Mouse (Mus musculus) MEL (cell line): ENCODE measurements around the gene Zfp414. TPM values are rescaled to one million over a fixed set of nuclear protein-coding genes. Genes with fewer than 3 reads are reported as not detected.

Experiments used
- DNase-seq: peaks from one replicate; pipeline ENCODE4 v3.0.0; 2011; ENCODE audit warnings: low read depth, low spot score
- H3K27ac ChIP-seq: 2 replicates; pipeline ENCODE4 v1.5.1; 2012; ENCODE audit warnings: low read depth, mild to moderate bottlenecking, control low read depth, low read length, moderate library complexity; ENCODE audit not compliant: control insufficient read depth
- H3K27me3 ChIP-seq, 2 experiments: fragments of 150-350 bp in 1 of 2; sonication (generic) in 1 of 2; 2 replicates each; pipeline ENCODE4 v1.6.1; 2012; ENCODE audit warnings: low read length in 2 of 2, mild to moderate bottlenecking in 2 of 2, improper control_type of control experiment in 1 of 2, moderate library complexity in 1 of 2; ENCODE audit not compliant: insufficient read depth in 2 of 2, control insufficient read depth in 1 of 2
- H3K36me3 ChIP-seq, 2 experiments: 2 replicates each; pipeline ENCODE4 v1.6.1; 2012 to 2014; ENCODE audit warnings: low read length in 2 of 2, improper control_type of control experiment in 1 of 2, inconsistent platforms in 1 of 2, mild to moderate bottlenecking in 1 of 2; ENCODE audit not compliant: insufficient read depth in 2 of 2, control insufficient read depth in 1 of 2
- H3K4me1 ChIP-seq, 2 experiments: fragments of 150-350 bp in 1 of 2; sonication (generic) in 1 of 2; 2 replicates each; pipeline ENCODE4 v1.6.1; 2012; ENCODE audit warnings: low read length in 2 of 2, improper control_type of control experiment in 1 of 2, mild to moderate bottlenecking in 1 of 2; ENCODE audit not compliant: insufficient read depth in 2 of 2, control insufficient read depth in 1 of 2
- H3K4me3 ChIP-seq, 2 experiments: fragments of 150-350 bp in 1 of 2; sonication (generic) in 1 of 2; 2 replicates each; pipeline ENCODE4 v1.5.1; 2012; ENCODE audit warnings: low read depth in 2 of 2, low read length in 2 of 2, mild to moderate bottlenecking in 2 of 2, moderate library complexity in 2 of 2, control low read depth in 1 of 2, improper control_type of control experiment in 1 of 2; ENCODE audit not compliant: control insufficient read depth in 1 of 2, insufficient read depth in 1 of 2
- H3K79me2 ChIP-seq: 2 replicates; pipeline ENCODE4 v1.6.1; 2012; ENCODE audit warnings: mild to moderate bottlenecking, low read length, moderate library complexity; ENCODE audit not compliant: control insufficient read depth, poor library complexity, insufficient read depth
- H3K9ac ChIP-seq: 2 replicates; pipeline ENCODE4 v1.6.1; 2012; ENCODE audit warnings: low read depth, mild to moderate bottlenecking, control low read depth, low read length, moderate library complexity; ENCODE audit not compliant: control insufficient read depth, poor library complexity, severe bottlenecking
- H3K9me3 ChIP-seq: fragments of 150-350 bp; sonication (generic); replicated peaks from 2 replicates; pipeline ENCODE4 v1.6.1; 2012; ENCODE audit warnings: mild to moderate bottlenecking, low read length, improper control_type of control experiment, moderate library complexity; ENCODE audit not compliant: insufficient read depth
- CHD1 ChIP-seq: IDR thresholded peaks from 2 replicates; pipeline ENCODE4 v1.6.1; 2012; ENCODE audit warnings: low read depth, mild to moderate bottlenecking, inconsistent platforms, low read length, improper control_type of control experiment
- CHD2 ChIP-seq: IDR thresholded peaks from 2 replicates; pipeline ENCODE4 v1.6.1; 2011; ENCODE audit warnings: low read length, improper control_type of control experiment
- E2F4 ChIP-seq: IDR thresholded peaks from 2 replicates; pipeline ENCODE4 v1.6.1; 2011; ENCODE audit warnings: low read depth, low read length, improper control_type of control experiment, borderline replicate concordance
- ELF1 ChIP-seq: IDR thresholded peaks from 2 replicates; pipeline ENCODE4 v1.6.1; 2014; ENCODE audit warnings: low read depth, mild to moderate bottlenecking, inconsistent platforms, low read length, improper control_type of control experiment, moderate library complexity
- GATA1 ChIP-seq: IDR thresholded peaks from 2 replicates; pipeline ENCODE4 v1.6.1; 2011; ENCODE audit warnings: low read depth, low read length, improper control_type of control experiment
- MAX ChIP-seq: IDR thresholded peaks from 2 replicates; pipeline ENCODE4 v1.6.1; 2011; ENCODE audit warnings: low read length, improper control_type of control experiment
- MEF2A ChIP-seq: IDR thresholded peaks from 2 replicates; pipeline ENCODE4 v1.6.1; 2014; ENCODE audit warnings: low read depth, mild to moderate bottlenecking, inconsistent platforms, low read length, improper control_type of control experiment; ENCODE audit not compliant: poor library complexity, insufficient replicate concordance, severe bottlenecking; ENCODE audit errors: extremely low read depth
- MXI1 ChIP-seq: IDR thresholded peaks from 2 replicates; pipeline ENCODE4 v1.6.1; 2011; ENCODE audit warnings: mild to moderate bottlenecking, low read depth, low read length, improper control_type of control experiment
- MYB ChIP-seq: IDR thresholded peaks from 2 replicates; pipeline ENCODE4 v1.6.1; 2011; ENCODE audit warnings: mild to moderate bottlenecking, low read depth, low read length, improper control_type of control experiment
- MYC ChIP-seq: IDR thresholded peaks from 2 replicates; pipeline ENCODE4 v1.6.1; 2011; ENCODE audit warnings: low read depth, mild to moderate bottlenecking, low read length, improper control_type of control experiment, moderate library complexity
- NELFE ChIP-seq: IDR thresholded peaks from 2 replicates; pipeline ENCODE4 v1.6.1; 2011; ENCODE audit warnings: low read depth, low read length, improper control_type of control experiment
- NRF1 ChIP-seq: IDR thresholded peaks from 2 replicates; pipeline ENCODE4 v1.6.1; 2014; ENCODE audit warnings: low read depth, mild to moderate bottlenecking, inconsistent platforms, low read length, improper control_type of control experiment, moderate library complexity; ENCODE audit not compliant: poor library complexity, insufficient read depth, severe bottlenecking
- POLR2A ChIP-seq, 2 experiments: IDR thresholded peaks; 2 replicates each; pipeline ENCODE4 v1.6.1; 2011 to 2012; ENCODE audit warnings: low read length in 2 of 2, mild to moderate bottlenecking in 2 of 2, control low read depth in 1 of 2, improper control_type of control experiment in 1 of 2, low read depth in 1 of 2, moderate library complexity in 1 of 2; ENCODE audit not compliant: control insufficient read depth in 1 of 2, insufficient read depth in 1 of 2, poor library complexity in 1 of 2
- POLR2AphosphoS5 ChIP-seq: IDR thresholded peaks from 2 replicates; pipeline ENCODE4 v1.6.1; 2012; ENCODE audit warnings: low read depth, borderline replicate concordance, mild to moderate bottlenecking, inconsistent platforms, low read length, moderate library complexity, mixed read lengths
- SIN3A ChIP-seq: IDR thresholded peaks from 2 replicates; pipeline ENCODE4 v1.6.1; 2012; ENCODE audit warnings: low read length, improper control_type of control experiment, inconsistent platforms
- TAL1 ChIP-seq: IDR thresholded peaks from 2 replicates; pipeline ENCODE4 v1.6.1; 2012; ENCODE audit warnings: mild to moderate bottlenecking, inconsistent platforms, low read length, moderate library complexity, mixed read lengths
- UBTF ChIP-seq: IDR thresholded peaks from 2 replicates; pipeline ENCODE4 v1.6.1; 2012; ENCODE audit warnings: low read depth, mild to moderate bottlenecking, inconsistent platforms, low read length, improper control_type of control experiment, moderate library complexity, borderline replicate concordance; ENCODE audit not compliant: insufficient read depth
- USF1 ChIP-seq: IDR thresholded peaks from 2 replicates; pipeline ENCODE4 v1.6.1; 2014; ENCODE audit warnings: low read depth, mild to moderate bottlenecking, inconsistent platforms, low read length, improper control_type of control experiment, moderate library complexity
- ZC3H11A ChIP-seq: IDR thresholded peaks from 2 replicates; pipeline ENCODE4 v1.6.1; 2012; ENCODE audit warnings: low read depth, mild to moderate bottlenecking, inconsistent platforms, low read length, improper control_type of control experiment
- ZMIZ1 ChIP-seq: IDR thresholded peaks from 2 replicates; pipeline ENCODE4 v1.6.1; 2012; ENCODE audit warnings: low read depth, mild to moderate bottlenecking, inconsistent platforms, low read length, improper control_type of control experiment, moderate library complexity
- ZNF384 ChIP-seq: IDR thresholded peaks from 2 replicates; pipeline ENCODE4 v1.6.1; 2012; ENCODE audit warnings: low read depth, mild to moderate bottlenecking, inconsistent platforms, low read length, improper control_type of control experiment
- polyA plus RNA-seq, 2 experiments: library from polyadenylated mRNA; stranded (reverse) in 1 of 2; unstranded in 1 of 2; fragments of >175 nt in 1 of 2; fragments of >200 nt in 1 of 2; gene quantifications; 2 replicates each; pipeline versions ENCODE4 v1.2.1 to v1.2.4; 2012; ENCODE audit warnings: low replicate concordance in 2 of 2, low read depth in 1 of 2; ENCODE audit not compliant: insufficient read length in 2 of 2, insufficient read depth in 1 of 2, missing spikeins in 1 of 2
- total RNA-seq: library from RNA; depleted of rRNA; stranded (reverse); fragments of 300-350 nt; gene quantifications from 2 replicates; pipeline ENCODE4 v1.2.3, GENCODE M21; 2012

The Zfp414 gene
- total and polyA plus RNA-seq, 3 experiments: 8.1 to 52.2 TPM; not detected in 1

GRCm38 (mm10) chr17:33637038-33637437 is 8.1 kb downstream of the Zfp414 start:
- Histone ChIP-seq H3K4me3 (no peak overlapping the region), H3K9ac (no peak overlapping the region), H3K4me1 (peaks cover 6 to 7% of the 10 kb centered on the region in 2 experiments; a peak in 3 of 4 replicates), H3K79me2 (no peaks in the 10 kb centered on the region), H3K27me3 (no peaks in the 10 kb centered on the region), H3K36me3 (peaks cover 0 to 4% of the 10 kb centered on the region in 2 experiments; a peak in 2 of 4 replicates), H3K9me3 (no peaks in the 10 kb centered on the region), H3K27ac (no peak overlapping the region)
- no peak for DNase-seq
- TF ChIP-seq POLR2AphosphoS5 (no peak), UBTF (no peak), MAX (no peak), MEF2A (no peak), ELF1 (no peak), E2F4 (no peak), MXI1 (no peak), TAL1 (no peak), CHD2 (no peak), MYC (no peak), USF1 (no peak), GATA1 (no peak), ZMIZ1 (no peak), SIN3A (no peak)

- Histone ChIP-seq H3K36me3 (peaks cover 0 to 4% of the 10 kb centered on the region in 2 experiments; a peak in 2 of 4 replicates), H3K27ac (no peak within 1 kb of the TSS), H3K79me2 (no peaks in the 10 kb centered on the region), H3K9me3 (no peaks in the 10 kb centered on the region), H3K4me1 (peaks cover 6 to 7% of the 10 kb centered on the region in 2 experiments; a peak in 3 of 4 replicates), H3K4me3 (no peak within 1 kb of the TSS), H3K27me3 (no peaks in the 10 kb centered on the region), H3K9ac (no peak within 1 kb of the TSS)
- no peak for DNase-seq
- TF ChIP-seq ZNF384 (no peak), MAX (no peak), ZC3H11A (no peak), NELFE (no peak), E2F4 (no peak), POLR2A (IDR thresholded peaks at IDR 0.05; ENCODE audit: control insufficient read depth in 1 of 2, insufficient read depth in 1 of 2, low read depth in 1 of 2, low read length in 2 of 2, poor library complexity in 1 of 2) (no peak), MXI1 (no peak), ELF1 (no peak), CHD1 (no peak), NRF1 (no peak), TAL1 (no peak), MYB (no peak), USF1 (no peak)
- TF ChIP-seq, all 39 proteins: peak for 0
Measured at GRCm38 (mm10) chr17:33637516-33638276, 8.8 kb downstream of the Zfp414 start, which contains the start of gene Pram1. TSS of gene Pram1 (plus strand) at chr17:33638056.
